Mouse (Mus musculus): Measurements from ENCODE around the gene Mrps30.

DNA sequence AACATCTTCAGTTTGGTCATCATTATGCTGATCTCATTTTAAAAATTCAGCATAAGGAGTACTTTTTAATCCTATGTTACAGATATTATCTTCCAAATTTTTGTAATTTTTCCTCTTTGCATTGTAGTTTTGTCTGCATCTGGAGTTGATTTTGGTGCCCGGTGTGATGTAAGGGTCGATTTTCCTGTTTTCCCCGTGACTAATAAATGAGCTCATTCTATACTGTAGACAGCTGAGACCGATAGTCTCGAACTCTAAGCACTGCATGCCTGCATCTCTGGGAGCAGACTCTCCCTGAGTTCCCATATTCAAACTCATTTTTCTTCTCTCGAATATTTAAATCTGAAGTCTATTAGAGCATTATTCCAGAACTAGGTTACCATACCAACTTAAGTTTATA is 13.3 kb upstream of the Mrps30 start:
- TF ChIP-seq CTCF (IDR thresholded peaks at IDR 0.05; ENCODE audit: insufficient read depth, low read depth, low read length): no peak
- TF ChIP-seq POLR2A (IDR thresholded peaks at IDR 0.05; ENCODE audit: insufficient read depth, low read depth, low read length): no peak
